Mouse (Mus musculus) midbrain, embryonic 15.5 days (tissue): ENCODE data around the gene Rbms3. TPM values are rescaled to one million over a fixed set of nuclear protein-coding genes. Genes with fewer than 3 reads are reported as not detected.

Experiments used
- ATAC-seq: fragments of 200-750 bp; cut with Nextera tagmentation; replicated peaks from 2 replicates; pipeline ENCODE4 v1.8.0; 2017; ENCODE audit warnings: moderate TSS enrichment
- H3K27ac ChIP-seq: fragments of 300-500 bp; sonication (generic); 2 replicates; pipeline ENCODE4 v1.5.1; 2015; ENCODE audit warnings: mild to moderate bottlenecking, inconsistent platforms
- H3K27me3 ChIP-seq: fragments of 300-500 bp; sonication (generic); replicated peaks from 2 replicates; pipeline ENCODE4 v1.6.1; 2015; ENCODE audit warnings: inconsistent platforms
- H3K36me3 ChIP-seq: fragments of 300-500 bp; sonication (generic); replicated peaks from 2 replicates; pipeline ENCODE4 v1.6.1; 2015; ENCODE audit warnings: inconsistent platforms
- H3K4me1 ChIP-seq: fragments of 300-500 bp; sonication (generic); 2 replicates; pipeline ENCODE4 v1.6.1; 2015; ENCODE audit warnings: inconsistent platforms
- H3K4me2 ChIP-seq: fragments of 300-500 bp; sonication (generic); 2 replicates; pipeline ENCODE4 v1.6.1; 2015; ENCODE audit warnings: inconsistent platforms, mild to moderate bottlenecking, moderate library complexity
- H3K4me3 ChIP-seq: fragments of 300-500 bp; sonication (generic); 2 replicates; pipeline ENCODE4 v1.5.1; 2015; ENCODE audit warnings: mild to moderate bottlenecking, inconsistent platforms
- H3K9ac ChIP-seq: fragments of 300-500 bp; sonication (generic); 2 replicates; pipeline ENCODE4 v1.6.1; 2015; ENCODE audit warnings: mild to moderate bottlenecking, inconsistent platforms
- H3K9me3 ChIP-seq: fragments of 300-500 bp; sonication (generic); 2 replicates; pipeline ENCODE4 v1.6.1; 2016; ENCODE audit warnings: inconsistent platforms
- WGBS: fragments of 180-500 bp; shearing (Covaris S2); methylation state at CpG from one replicate; pipeline ENCODE4 v1.1.7; 2015; ENCODE audit warnings: mixed read lengths; 5-methylcytosine and 5-hydroxymethylcytosine counted together
- polyA plus RNA-seq: library from polyadenylated mRNA; unstranded; fragments of >200 nt; fragmentation: Nextera tagmentation; extraction: Ambion mirVana; gene quantifications from 2 replicates; pipeline ENCODE4 v1.2.1, GENCODE M21; 2015

The Rbms3 gene
- polyA plus RNA-seq, 1 experiment from 2014 or later, result 51.9 TPM

GRCm38 (mm10) chr9:116657141-116657540, 972.6 kb downstream of the Rbms3 start:
- H3K27ac ChIP-seq, result no peak overlapping the region
- H3K9me3 ChIP-seq, result no peaks in the 10 kb centered on the region
- no peak for ATAC-seq
- H3K36me3 ChIP-seq, result no peaks in the 10 kb centered on the region
- H3K4me1 ChIP-seq, result no peaks in the 10 kb centered on the region
- no peak overlapping the region for H3K4me2 ChIP-seq
- no peak overlapping the region for H3K4me3 ChIP-seq
- H3K27me3 ChIP-seq, result no peaks in the 10 kb centered on the region
- WGBS, result 83% methylated on average over 2 of the region's 2 CpGs
- H3K9ac ChIP-seq, result no peak overlapping the region

DNA sequence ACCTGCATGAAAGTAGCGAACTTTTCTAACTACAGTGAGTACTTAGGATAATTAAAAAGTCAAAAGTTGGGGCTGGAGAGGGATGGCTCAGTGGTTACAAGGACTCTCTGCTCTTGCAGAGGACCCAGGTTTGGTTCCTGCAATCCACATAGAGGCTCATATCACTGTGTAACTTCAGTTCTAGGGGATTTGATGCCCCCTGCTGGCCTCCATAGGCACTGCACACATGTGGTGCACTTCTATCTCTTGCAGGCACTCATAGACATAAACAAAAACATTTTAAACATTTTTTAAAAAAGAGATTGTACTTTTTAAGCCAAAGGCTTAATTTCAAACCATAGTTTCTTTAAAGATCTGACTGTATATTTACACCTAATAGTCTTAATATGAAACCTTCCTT, 978.3 kb downstream of the Rbms3 start:
- ATAC-seq, result no peak
- Histone ChIP-seq H3K36me3 (no peaks in the 10 kb centered on the region), H3K4me3 (no peak overlapping the region), H3K4me1 (no peaks in the 10 kb centered on the region; the same call in 1 of the 2 replicates), H3K9me3 (no peaks in the 10 kb centered on the region), H3K27me3 (no peaks in the 10 kb centered on the region), H3K27ac (no peak overlapping the region), H3K4me2 (no peak overlapping the region), H3K9ac (no peak overlapping the region)
- 95% methylated on average over 1 of the region's 1 CpGs for WGBS

- Histone ChIP-seq H3K4me1 (no peaks in the 10 kb centered on the region; the same call in 1 of the 2 replicates), H3K27ac (no peak overlapping the region), H3K4me3 (no peak overlapping the region), H3K36me3 (no peaks in the 10 kb centered on the region), H3K9me3 (no peaks in the 10 kb centered on the region), H3K4me2 (no peak overlapping the region), H3K27me3 (no peaks in the 10 kb centered on the region), H3K9ac (no peak overlapping the region)
- no peak for ATAC-seq
- 80% methylated on average over 4 of the region's 4 CpGs for WGBS
Measured at GRCm38 (mm10) chr9:116649955-116650354, 979.8 kb downstream of the Rbms3 start.

DNA sequence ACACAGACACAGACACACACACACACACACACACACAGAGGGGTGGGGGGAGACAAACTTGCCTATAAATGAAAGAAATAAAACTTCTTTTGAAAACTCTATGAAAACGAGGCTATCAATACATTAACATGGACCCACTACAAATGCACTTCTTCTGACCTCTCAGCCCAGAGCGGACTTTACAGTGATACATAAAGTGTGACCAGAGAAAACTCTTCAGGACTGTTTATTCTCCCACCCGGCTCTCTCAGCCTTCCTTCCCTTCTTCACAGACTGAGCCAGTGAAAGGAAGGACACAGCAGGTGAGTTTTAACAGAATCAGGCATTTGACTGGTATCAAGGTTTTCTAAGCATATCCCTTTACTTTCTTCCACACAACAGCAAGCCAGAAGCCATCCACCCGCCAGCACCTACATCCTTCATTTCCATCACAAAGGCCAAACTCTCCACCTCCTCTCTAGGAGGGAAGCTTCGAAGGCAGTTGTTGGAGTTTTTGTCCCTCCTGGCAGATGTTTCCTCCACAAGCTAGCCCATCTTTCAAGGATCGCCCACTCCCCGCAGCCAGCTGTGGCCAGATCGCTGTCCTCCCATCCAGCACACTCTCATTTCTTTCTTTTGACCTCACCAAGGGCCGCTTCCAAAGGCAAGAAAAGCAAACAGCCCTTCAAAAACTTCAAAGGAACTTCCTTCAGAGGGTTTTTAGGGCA, 980.5 kb downstream of the Rbms3 start:
- Histone ChIP-seq H3K27ac (no peak overlapping the region), H3K4me3 (no peak overlapping the region), H3K4me2 (no peak overlapping the region), H3K36me3 (no peaks in the 10 kb centered on the region), H3K4me1 (no peaks in the 10 kb centered on the region; the same call in 1 of the 2 replicates), H3K9me3 (no peaks in the 10 kb centered on the region), H3K27me3 (no peaks in the 10 kb centered on the region), H3K9ac (no peak overlapping the region)
- 19% methylated on average over 9 of the region's 9 CpGs for WGBS
- ATAC-seq, result no peak

- no peak for ATAC-seq
- Histone ChIP-seq H3K4me1 (no peaks in the 10 kb centered on the region; the same call in 1 of the 2 replicates), H3K4me3 (no peak overlapping the region), H3K4me2 (no peak overlapping the region), H3K27me3 (no peaks in the 10 kb centered on the region), H3K27ac (no peak overlapping the region), H3K36me3 (no peaks in the 10 kb centered on the region), H3K9ac (no peak overlapping the region), H3K9me3 (0 out of 2 replicates have a peak, but pooled peaks cover 2% of the 10 kb centered on the region)
- WGBS, result 59% methylated on average over 8 of the region's 8 CpGs
Measured at GRCm38 (mm10) chr9:116644616-116645015, 985.1 kb downstream of the Rbms3 start.

DNA sequence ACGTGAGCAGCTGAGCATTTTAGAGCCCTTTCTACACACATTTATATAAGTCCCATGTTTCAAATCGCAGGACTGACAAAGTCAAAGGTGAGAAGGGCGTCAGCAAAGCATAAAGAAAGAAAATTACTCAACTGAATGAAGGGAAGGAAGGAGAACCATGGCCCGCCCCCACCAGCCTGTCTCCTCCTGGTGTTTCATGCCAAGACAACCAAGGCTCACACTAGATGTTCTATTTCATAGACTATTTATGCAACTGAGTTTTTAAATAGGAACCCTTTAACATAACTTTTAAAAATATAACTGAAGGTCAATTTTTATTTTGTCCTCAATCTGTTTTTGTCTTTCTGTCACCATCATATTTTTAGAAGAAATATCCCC, 989.4 kb downstream of the Rbms3 start:
- 0 out of 2 replicates have a peak, but pooled peaks cover 2% of the 10 kb centered on the region for H3K9me3 ChIP-seq
- H3K4me1 ChIP-seq, result 0 out of 2 replicates have a peak, but pooled peaks cover 3% of the 10 kb centered on the region
- no peak for ATAC-seq
- no peaks in the 10 kb centered on the region for H3K36me3 ChIP-seq
- H3K4me3 ChIP-seq, result no peak overlapping the region
- H3K9ac ChIP-seq, result no peak overlapping the region
- H3K27me3 ChIP-seq, result no peaks in the 10 kb centered on the region
- WGBS, result 73% methylated on average over 4 of the region's 4 CpGs
- H3K27ac ChIP-seq, result no peak overlapping the region
- H3K4me2 ChIP-seq, result no peak overlapping the region

GRCm38 (mm10) chr9:116639597-116640301, 990.0 kb downstream of the Rbms3 start:
- no peak for ATAC-seq
- Histone ChIP-seq H3K36me3 (no peaks in the 10 kb centered on the region), H3K4me3 (no peak overlapping the region), H3K27ac (no peak overlapping the region), H3K9ac (no peak overlapping the region), H3K27me3 (no peaks in the 10 kb centered on the region), H3K4me2 (no peak overlapping the region), H3K9me3 (0 out of 2 replicates have a peak, but pooled peaks cover 2% of the 10 kb centered on the region), H3K4me1 (0 out of 2 replicates have a peak, but pooled peaks cover 3% of the 10 kb centered on the region)
- WGBS, result 53% methylated on average over 8 of the region's 8 CpGs

DNA sequence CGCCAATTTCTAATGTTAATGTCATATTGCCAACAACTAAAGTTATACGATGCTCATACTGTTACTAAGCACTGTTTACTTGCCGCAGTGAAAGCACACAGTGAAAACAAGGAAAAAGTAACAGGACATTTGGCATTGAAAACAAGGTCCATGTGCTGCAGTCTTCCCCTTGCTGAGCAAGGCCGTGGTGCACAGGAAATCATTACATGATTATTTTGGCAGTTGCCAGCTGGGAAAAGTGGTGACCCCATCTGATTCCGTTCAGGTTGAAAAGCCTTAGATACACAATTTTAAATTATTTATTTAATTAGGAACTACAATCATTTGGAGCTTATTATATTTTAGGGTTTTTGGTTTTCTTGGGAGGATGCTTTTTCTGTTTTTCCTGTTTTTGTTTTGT, 995.9 kb downstream of the Rbms3 start:
- Histone ChIP-seq H3K4me2 (no peak overlapping the region), H3K9me3 (no peaks in the 10 kb centered on the region), H3K27me3 (no peaks in the 10 kb centered on the region), H3K9ac (no peak overlapping the region), H3K27ac (no peak overlapping the region), H3K4me1 (0 out of 2 replicates have a peak, but pooled peaks cover 3% of the 10 kb centered on the region), H3K36me3 (no peaks in the 10 kb centered on the region), H3K4me3 (no peak overlapping the region)
- no peak for ATAC-seq
- WGBS, result 83% methylated on average over 5 of the region's 5 CpGs

- no peaks in the 10 kb centered on the region for H3K27me3 ChIP-seq
- no peaks in the 10 kb centered on the region for H3K9me3 ChIP-seq
- H3K27ac ChIP-seq, result no peak overlapping the region
- WGBS, result 80% methylated on average over 1 of the region's 1 CpGs
- H3K4me1 ChIP-seq, result 0 out of 2 replicates have a peak, but pooled peaks cover 2% of the 10 kb centered on the region
- H3K4me3 ChIP-seq, result no peak overlapping the region
- H3K4me2 ChIP-seq, result no peak overlapping the region
- H3K36me3 ChIP-seq, result no peaks in the 10 kb centered on the region
- no peak for ATAC-seq
- H3K9ac ChIP-seq, result no peak overlapping the region
Measured at GRCm38 (mm10) chr9:116633075-116633474, 996.6 kb downstream of the Rbms3 start.

- ATAC-seq, result no peak
Measured at GRCm38 (mm10) chr9:116631816-116632215, 997.9 kb downstream of the Rbms3 start.

DNA sequence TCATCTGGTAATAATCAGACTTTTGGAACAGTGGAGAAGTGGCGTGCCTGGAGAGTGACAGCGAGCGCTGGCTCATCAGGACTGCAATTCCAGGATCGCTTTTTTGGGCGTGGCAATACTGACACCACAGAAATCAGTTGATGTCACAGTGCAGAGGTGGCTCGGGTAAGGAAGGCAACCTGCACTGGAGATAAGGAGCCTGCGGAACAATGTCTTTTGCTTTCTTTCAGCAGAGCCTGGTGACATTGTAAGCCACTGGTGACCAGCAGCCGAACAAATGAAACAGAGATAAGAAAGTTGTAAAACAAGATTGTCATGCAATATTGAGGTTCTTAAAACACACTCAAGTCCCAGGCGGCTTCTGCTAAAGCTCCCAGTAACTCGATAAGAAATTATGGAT, 998.9 kb downstream of the Rbms3 start:
- Histone ChIP-seq H3K4me1 (no peaks in the 10 kb centered on the region), H3K9ac (no peak overlapping the region), H3K9me3 (no peaks in the 10 kb centered on the region), H3K36me3 (no peaks in the 10 kb centered on the region), H3K4me3 (no peak overlapping the region), H3K27ac (no peak overlapping the region), H3K27me3 (no peaks in the 10 kb centered on the region), H3K4me2 (no peak overlapping the region)
- ATAC-seq, result no peak
- 82% methylated on average over 10 of the region's 10 CpGs for whole genome bisulfite sequencing

More at GRCm38 (mm10) chr9:116631816-116632215, 997.9 kb downstream of the Rbms3 start:
- no peak overlapping the region for H3K9ac ChIP-seq
- no peaks in the 10 kb centered on the region for H3K36me3 ChIP-seq
- H3K4me2 ChIP-seq, result no peak overlapping the region
- no peaks in the 10 kb centered on the region for H3K9me3 ChIP-seq
- H3K4me3 ChIP-seq, result no peak overlapping the region
- no peaks in the 10 kb centered on the region for H3K4me1 ChIP-seq
- 97% methylated on average over 1 of the region's 1 CpGs for WGBS
- no peak overlapping the region for H3K27ac ChIP-seq
- H3K27me3 ChIP-seq, result no peaks in the 10 kb centered on the region

GRCm38 (mm10) chr9:116620434-116620833, 1009.3 kb downstream of the Rbms3 start:
- H3K9me3 ChIP-seq, result no peaks in the 10 kb centered on the region
- no peaks in the 10 kb centered on the region for H3K36me3 ChIP-seq
- WGBS, result 78% methylated on average over 5 of the region's 5 CpGs
- no peak overlapping the region for H3K4me3 ChIP-seq
- no peak for ATAC-seq
- H3K9ac ChIP-seq, result no peak overlapping the region
- no peaks in the 10 kb centered on the region for H3K4me1 ChIP-seq
- H3K27ac ChIP-seq, result no peak overlapping the region
- no peak overlapping the region for H3K4me2 ChIP-seq
- H3K27me3 ChIP-seq, result no peaks in the 10 kb centered on the region
